ENCODE assay signal across 8 mouse cellular contexts in genomic region chr4:139037795-139038607, GRCm38 (mm10). TPM values are rescaled to one million over a fixed set of nuclear protein-coding genes. Genes with fewer than 3 reads are reported as not detected.
DNase-seq lines count a peak whose midpoint lies in the region; ATAC-seq lines count a peak whose summit lies in the region.

No protein-coding gene starts in this region.

- no peak overlapping the region for H3K4me3 ChIP-seq in kidney, embryonic 16.5 days (ENCODE audit: low read length)
- no peak overlapping the region for H3K4me3 ChIP-seq in neural tube, embryonic 14.5 days (ENCODE audit: low read depth, low read length)

- H3K27me3 ChIP-seq in kidney, embryonic 16.5 days (ENCODE audit: insufficient read depth, low read length), result no peaks in the 10 kb centered on the region
- H3K27me3 ChIP-seq in neural tube, embryonic 14.5 days (ENCODE audit: control insufficient read depth, insufficient read depth, low read length), result no peaks in the 10 kb centered on the region

- peak overlapping the region; percentile 44 for H3K27ac ChIP-seq in kidney, embryonic 16.5 days (ENCODE audit: low read length)
- peak overlapping the region; percentile 45; the same call in 1 of the 2 replicates for H3K27ac ChIP-seq in neural tube, embryonic 14.5 days (ENCODE audit: low read depth, low read length)

- peaks cover 7% of the 10 kb centered on the region; the same call in 1 of the 2 replicates for H3K36me3 ChIP-seq in kidney, embryonic 16.5 days (ENCODE audit: insufficient read depth, low read length)
- H3K36me3 ChIP-seq in neural tube, embryonic 14.5 days (ENCODE audit: control insufficient read depth, insufficient read depth, low read length), result no peaks in the 10 kb centered on the region

- no peaks in the 10 kb centered on the region for H3K9me3 ChIP-seq in kidney, embryonic 16.5 days (ENCODE audit: low read length)
- no peaks in the 10 kb centered on the region for H3K9me3 ChIP-seq in neural tube, embryonic 14.5 days (ENCODE audit: control insufficient read depth, low read length)

- DNase-seq in cerebellum, postnatal 10 days, result peak; percentile 72 to 75
- DNase-seq in cerebellum, adult 18-20 months, result no peak
- peak; percentile 20 for DNase-seq in ovary, postnatal 14 days (ENCODE audit: low spot score)
- no peak for DNase-seq in ovary, adult 18-20 months (ENCODE audit: low spot score)
- DNase-seq in left cerebral cortex, postnatal 36 days (ENCODE audit: low spot score in 2 of 2), result no peak
- DNase-seq in gastrocnemius, postnatal 36 days, result no peak

- H3K4me2 ChIP-seq in kidney, embryonic 16.5 days (replicated peaks; ENCODE audit: low read depth, low read length), result no peak overlapping the region
- H3K4me2 ChIP-seq in neural tube, embryonic 14.5 days (ENCODE audit: low read depth, low read length), result no peak overlapping the region

- WGBS in kidney, embryonic 16.5 days, result 44% methylated on average over 17 of the region's 17 CpGs
- 24% methylated on average over 17 of the region's 17 CpGs for WGBS in neural tube, embryonic 14.5 days

- H3K4me1 ChIP-seq in kidney, embryonic 16.5 days (ENCODE audit: insufficient read depth, low read length), result peaks cover 22% of the 10 kb centered on the region
- H3K4me1 ChIP-seq in neural tube, embryonic 14.5 days (ENCODE audit: control insufficient read depth, insufficient read depth, low read length), result peaks cover 19% of the 10 kb centered on the region; the same call in 1 of the 2 replicates

- ATAC-seq in kidney, embryonic 16.5 days (ENCODE audit: low FRiP score, low TSS enrichment), result no peak; the same call in 1 of the 2 replicates
- peak; percentile 35; the same call in 1 of the 2 replicates for ATAC-seq in neural tube, embryonic 14.5 days (ENCODE audit: low read depth)

- intact Hi-C loops in left cerebral cortex, postnatal 36 days (cut with DNase I), result no loop called here
- intact Hi-C loops in gastrocnemius, postnatal 36 days (cut with DNase I), result no loop called here

- no peak overlapping the region; the same call in 1 of the 2 replicates for H3K9ac ChIP-seq in kidney, embryonic 16.5 days (replicated peaks; ENCODE audit: low read length)
- H3K9ac ChIP-seq in neural tube, embryonic 14.5 days (replicated peaks; ENCODE audit: low read depth, low read length), result 0 out of 2 replicates have a peak overlapping the region, but pooled peaks have one; percentile 5

RNA-seq across cellular contexts. Expression of gene Htr6, which starts 37.4 kb away (rescaled TPM):
- polyA plus RNA-seq in kidney, embryonic 16.5 days (2015; fragmentation: Nextera tagmentation; extraction: Ambion mirVana), result 0.12 and 0.15 TPM in 2 replicates
- 0.52 and 1.4 TPM in 2 replicates for polyA plus RNA-seq in neural tube, embryonic 14.5 days (2014; fragmentation: Nextera tagmentation; extraction: Ambion mirVana)
- total RNA-seq in left cerebral cortex, postnatal 36 days (2021), result 1 to 10 TPM; 6.6 to 8.5 TPM
- not detected for total RNA-seq in gastrocnemius, postnatal 36 days (2021)

RNA-seq across cellular contexts. Expression of gene Nbl1, which starts 54.8 kb away (rescaled TPM):
- polyA plus RNA-seq in kidney, embryonic 16.5 days (2015; fragmentation: Nextera tagmentation; extraction: Ambion mirVana), result 27.6 and 31.1 TPM in 2 replicates
- polyA plus RNA-seq in neural tube, embryonic 14.5 days (2014; fragmentation: Nextera tagmentation; extraction: Ambion mirVana), result 26.3 and 55.9 TPM in 2 replicates
- 10 to 100 TPM; 73.0 to 76.2 TPM for total RNA-seq in left cerebral cortex, postnatal 36 days (2021)
- total RNA-seq in gastrocnemius, postnatal 36 days (2021), result 10 to 100 TPM; 22.6 to 22.8 TPM

Comparison
In these comparisons a context has a peak if more than half of its experiments do, and no peak if none do; other contexts are left out.
1. DNase-seq: peak in cerebellum, postnatal 10 days (2 of 2) and ovary, postnatal 14 days (single experiment); none in cerebellum, adult 18-20 months (0 of 2), ovary, adult 18-20 months (single experiment), left cerebral cortex, postnatal 36 days (0 of 2) and gastrocnemius, postnatal 36 days (0 of 2).
2. RNA of gene Htr6, which starts 37.4 kb away (total RNA-seq): 6.6 to 8.5 TPM in left cerebral cortex, postnatal 36 days; not detected in gastrocnemius, postnatal 36 days; every median in the first group is over 4 times any median in the second.